Mouse (Mus musculus): ENCODE measurements around the gene Plekha4.

GRCm38 (mm10) chr7:45509912-45510787 lies 16.0 kb upstream of the Plekha4 start, which contains the start of gene Nucb1:
- TF ChIP-seq CTCF (IDR thresholded peaks at IDR 0.05; ENCODE audit: insufficient read depth, low read depth, low read length) (no peak), POLR2A (IDR thresholded peaks at IDR 0.05; ENCODE audit: insufficient read depth, low read depth, low read length) (peak; percentile 70)

All from olfactory bulb, adult 2 months (tissue).